Mouse (Mus musculus) cortical plate, adult 2 months (tissue): ENCODE results near the gene Hltf.

ENCODE experiments used
- CTCF ChIP-seq: fragments of 200-500 bp; IDR thresholded peaks from 2 replicates; pipeline ENCODE4 v1.5.1; 2011; ENCODE audit warnings: mild to moderate bottlenecking, control low read depth, low read length; ENCODE audit not compliant: insufficient read depth; ENCODE audit errors: extremely low read depth
- POLR2A ChIP-seq: fragments of 200-500 bp; IDR thresholded peaks from 2 replicates; pipeline ENCODE4 v1.6.1; 2011; ENCODE audit warnings: mild to moderate bottlenecking, low read length, control low read depth; ENCODE audit not compliant: insufficient read depth; ENCODE audit errors: extremely low read depth

GRCm38 (mm10) chr3:20104776-20105175, 47.2 kb downstream of the Hltf start:
- TF ChIP-seq CTCF (no peak), POLR2A (no peak)
